Mouse (Mus musculus) limb, embryonic 15.5 days (tissue): ENCODE results near the gene Ankrd33b. TPM values are rescaled to one million over a fixed set of nuclear protein-coding genes. Genes with fewer than 3 reads are reported as not detected.

Experiments used
- ATAC-seq: fragments of 200-750 bp; cut with Nextera tagmentation; 2 replicates; pipeline ENCODE4 v1.8.0; 2017; ENCODE audit warnings: low read depth, moderate TSS enrichment; ENCODE audit not compliant: insufficient number of reproducible peaks, low FRiP score, low TSS enrichment
- H3K27ac ChIP-seq: fragments of 300-500 bp; sonication (generic); 2 replicates; pipeline ENCODE4 v1.5.1; 2015; ENCODE audit warnings: moderate library complexity, mild to moderate bottlenecking, inconsistent platforms
- H3K27me3 ChIP-seq: fragments of 300-500 bp; sonication (generic); 2 replicates; pipeline ENCODE4 v1.6.1; 2015; ENCODE audit warnings: inconsistent platforms
- H3K36me3 ChIP-seq: fragments of 300-500 bp; sonication (generic); 2 replicates; pipeline ENCODE4 v1.6.1; 2015; ENCODE audit warnings: inconsistent platforms
- H3K4me1 ChIP-seq: fragments of 300-500 bp; sonication (generic); 2 replicates; pipeline ENCODE4 v1.6.1; 2015; ENCODE audit warnings: inconsistent platforms
- H3K4me2 ChIP-seq: fragments of 300-500 bp; sonication (generic); 2 replicates; pipeline ENCODE4 v1.6.1; 2015; ENCODE audit warnings: mild to moderate bottlenecking, inconsistent platforms
- H3K4me3 ChIP-seq: fragments of 300-500 bp; sonication (generic); 2 replicates; pipeline ENCODE4 v1.5.1; 2015; ENCODE audit warnings: mild to moderate bottlenecking, inconsistent platforms
- H3K9ac ChIP-seq: fragments of 300-500 bp; sonication (generic); 2 replicates; pipeline ENCODE4 v1.6.1; 2015; ENCODE audit warnings: inconsistent platforms
- H3K9me3 ChIP-seq: fragments of 300-500 bp; sonication (generic); 2 replicates; pipeline ENCODE4 v1.6.1; 2016; ENCODE audit warnings: inconsistent platforms
- WGBS: fragments of 180-500 bp; shearing (Covaris S2); methylation state at CpG from one replicate; pipeline ENCODE4 v1.1.7; 2015; 5-methylcytosine and 5-hydroxymethylcytosine counted together
- polyA plus RNA-seq: library from polyadenylated mRNA; unstranded; fragments of >200 nt; fragmentation: Nextera tagmentation; extraction: Ambion mirVana; gene quantifications from 2 replicates; pipeline ENCODE4 v1.2.1, GENCODE M21; 2015

The Ankrd33b gene
- polyA plus RNA-seq = 0.57 and 0.61 TPM in 2 replicates

- ATAC-seq = no peak
- Histone ChIP-seq H3K4me1 (peaks cover 34% of the 10 kb centered on the region), H3K27ac (no peak within 1 kb of the TSS), H3K36me3 (no peaks in the 10 kb centered on the region), H3K27me3 (peaks cover 67% of the 10 kb centered on the region), H3K4me3 (peak within 1 kb of the TSS; percentile 54), H3K4me2 (peak within 1 kb of the TSS; percentile 98), H3K9ac (peak within 1 kb of the TSS; percentile 26), H3K9me3 (no peaks in the 10 kb centered on the region)
- under 1% methylated on average over 49 of the region's 49 CpGs for WGBS
These were observed at the start of gene Ankrd33b for GRCm38 (mm10) chr15:31367481-31368200. Gene Ankrd33b (minus strand): TSS chr15:31367726.

- no peak overlapping the region for H3K9ac ChIP-seq
- no peak for ATAC-seq
- H3K4me3 ChIP-seq = no peak overlapping the region
- H3K36me3 ChIP-seq = no peaks in the 10 kb centered on the region
- no peaks in the 10 kb centered on the region for H3K9me3 ChIP-seq
- H3K27me3 ChIP-seq = no peaks in the 10 kb centered on the region
- H3K4me2 ChIP-seq = no peak overlapping the region
- 61% methylated on average over 4 of the region's 4 CpGs for WGBS
- H3K4me1 ChIP-seq = peaks cover 7% of the 10 kb centered on the region; the same call in 1 of the 2 replicates
- no peak overlapping the region for H3K27ac ChIP-seq
These were observed 47.7 kb upstream of the Ankrd33b start for GRCm38 (mm10) chr15:31415181-31415580.

GRCm38 (mm10) chr15:31414179-31414898, 46.8 kb upstream of the Ankrd33b start:
- H3K4me3 ChIP-seq = no peak overlapping the region
- no peak overlapping the region for H3K4me2 ChIP-seq
- no peak for ATAC-seq
- no peak overlapping the region for H3K27ac ChIP-seq
- no peaks in the 10 kb centered on the region for H3K27me3 ChIP-seq
- 59% methylated on average over 6 of the region's 6 CpGs for WGBS
- no peak overlapping the region for H3K9ac ChIP-seq
- peaks cover 7% of the 10 kb centered on the region; the same call in 1 of the 2 replicates for H3K4me1 ChIP-seq
- no peaks in the 10 kb centered on the region for H3K36me3 ChIP-seq
- no peaks in the 10 kb centered on the region for H3K9me3 ChIP-seq

- no peaks in the 10 kb centered on the region for H3K36me3 ChIP-seq
- no peak overlapping the region for H3K27ac ChIP-seq
- H3K9me3 ChIP-seq = no peaks in the 10 kb centered on the region
- no peak overlapping the region for H3K9ac ChIP-seq
- no peak overlapping the region for H3K4me2 ChIP-seq
- no peak for ATAC-seq
- H3K27me3 ChIP-seq = no peaks in the 10 kb centered on the region
- no peak overlapping the region for H3K4me3 ChIP-seq
- H3K4me1 ChIP-seq = peaks cover 7% of the 10 kb centered on the region; the same call in 1 of the 2 replicates
- WGBS = 87% methylated on average over 6 of the region's 6 CpGs
These were observed 46.1 kb upstream of the Ankrd33b start for GRCm38 (mm10) chr15:31413662-31414061.

GRCm38 (mm10) chr15:31412933-31413332, 45.4 kb upstream of the Ankrd33b start:
- no peak overlapping the region for H3K4me2 ChIP-seq
- H3K27me3 ChIP-seq = no peaks in the 10 kb centered on the region
- no peaks in the 10 kb centered on the region for H3K9me3 ChIP-seq
- no peak overlapping the region for H3K27ac ChIP-seq
- no peak overlapping the region for H3K9ac ChIP-seq
- H3K4me3 ChIP-seq = no peak overlapping the region
- H3K4me1 ChIP-seq = peaks cover 5% of the 10 kb centered on the region; the same call in 1 of the 2 replicates
- ATAC-seq = no peak
- H3K36me3 ChIP-seq = no peaks in the 10 kb centered on the region
- WGBS = 31% methylated on average over 3 of the region's 3 CpGs

GRCm38 (mm10) chr15:31412436-31412835, 44.9 kb upstream of the Ankrd33b start:
- Histone ChIP-seq H3K27ac (no peak overlapping the region), H3K4me2 (no peak overlapping the region), H3K9me3 (no peaks in the 10 kb centered on the region), H3K36me3 (no peaks in the 10 kb centered on the region), H3K27me3 (no peaks in the 10 kb centered on the region), H3K4me3 (no peak overlapping the region), H3K9ac (no peak overlapping the region), H3K4me1 (no peaks in the 10 kb centered on the region)
- no peak for ATAC-seq
- 81% methylated on average over 6 of the region's 6 CpGs for WGBS

- Histone ChIP-seq H3K36me3 (no peaks in the 10 kb centered on the region), H3K4me1 (no peaks in the 10 kb centered on the region), H3K27me3 (no peaks in the 10 kb centered on the region), H3K9ac (no peak overlapping the region), H3K27ac (no peak overlapping the region), H3K4me2 (no peak overlapping the region), H3K9me3 (no peaks in the 10 kb centered on the region), H3K4me3 (no peak overlapping the region)
- WGBS = 66% methylated on average over 4 of the region's 4 CpGs
- ATAC-seq = no peak
These were observed 40.0 kb upstream of the Ankrd33b start for GRCm38 (mm10) chr15:31407490-31407889.

GRCm38 (mm10) chr15:31406881-31407280, 39.4 kb upstream of the Ankrd33b start:
- Histone ChIP-seq H3K27ac (no peak overlapping the region), H3K4me1 (no peaks in the 10 kb centered on the region), H3K27me3 (no peaks in the 10 kb centered on the region), H3K4me2 (no peak overlapping the region), H3K9ac (no peak overlapping the region), H3K4me3 (no peak overlapping the region), H3K9me3 (no peaks in the 10 kb centered on the region), H3K36me3 (no peaks in the 10 kb centered on the region)
- ATAC-seq = no peak
- WGBS = 84% methylated on average over 5 of the region's 5 CpGs

- WGBS = 86% methylated on average over 8 of the region's 8 CpGs
- Histone ChIP-seq H3K9ac (no peak overlapping the region), H3K27me3 (no peaks in the 10 kb centered on the region), H3K4me2 (no peak overlapping the region), H3K4me3 (no peak overlapping the region), H3K9me3 (no peaks in the 10 kb centered on the region), H3K36me3 (no peaks in the 10 kb centered on the region), H3K27ac (no peak overlapping the region), H3K4me1 (no peaks in the 10 kb centered on the region)
- ATAC-seq = no peak
These were observed 36.8 kb upstream of the Ankrd33b start for GRCm38 (mm10) chr15:31404346-31404745.

- Histone ChIP-seq H3K4me3 (no peak overlapping the region), H3K27ac (no peak overlapping the region), H3K9me3 (no peaks in the 10 kb centered on the region), H3K4me1 (no peaks in the 10 kb centered on the region), H3K36me3 (no peaks in the 10 kb centered on the region), H3K9ac (no peak overlapping the region), H3K27me3 (no peaks in the 10 kb centered on the region), H3K4me2 (no peak overlapping the region)
- ATAC-seq = no peak
- 63% methylated on average over 12 of the region's 12 CpGs for WGBS
These were observed 34.8 kb upstream of the Ankrd33b start for GRCm38 (mm10) chr15:31402200-31402892.

- no peak for ATAC-seq
- Histone ChIP-seq H3K9ac (no peak overlapping the region), H3K4me2 (no peak overlapping the region), H3K27me3 (no peaks in the 10 kb centered on the region), H3K9me3 (no peaks in the 10 kb centered on the region), H3K36me3 (no peaks in the 10 kb centered on the region), H3K4me1 (no peaks in the 10 kb centered on the region), H3K4me3 (no peak overlapping the region), H3K27ac (no peak overlapping the region)
- WGBS = 26% methylated on average over 3 of the region's 3 CpGs
These were observed 33.4 kb upstream of the Ankrd33b start for GRCm38 (mm10) chr15:31400974-31401373.

GRCm38 (mm10) chr15:31398769-31399168, 31.2 kb upstream of the Ankrd33b start:
- H3K9ac ChIP-seq = no peak overlapping the region
- H3K4me1 ChIP-seq = no peaks in the 10 kb centered on the region
- H3K9me3 ChIP-seq = no peaks in the 10 kb centered on the region
- H3K27me3 ChIP-seq = no peaks in the 10 kb centered on the region
- H3K4me2 ChIP-seq = no peak overlapping the region
- H3K27ac ChIP-seq = no peak overlapping the region
- WGBS = 92% methylated on average over 13 of the region's 13 CpGs
- H3K36me3 ChIP-seq = no peaks in the 10 kb centered on the region
- ATAC-seq = no peak
- H3K4me3 ChIP-seq = no peak overlapping the region
